Comparison of ENCODE assay signal across 7 mouse cellular contexts in genomic region chr5:65213321-65213720, GRCm38 (mm10). TPM values are rescaled to one million over a fixed set of nuclear protein-coding genes. Genes with fewer than 3 reads are reported as not detected.
DNase-seq lines count a peak whose midpoint lies in the region; ATAC-seq and TF ChIP-seq lines count a peak whose summit lies in the region.

No protein-coding gene starts in this region.

- no peak for TF ChIP-seq POLR2A in cortical plate, adult 2 months (IDR thresholded peaks at IDR 0.05; ENCODE audit: extremely low read depth, insufficient read depth, low read length)

- DNase-seq in right cerebral cortex, postnatal 14 days, result peak; percentile 29
- no peak for DNase-seq in right cerebral cortex, postnatal 10 days (ENCODE audit: low spot score in 2 of 2)
- peak; percentile 59 for DNase-seq in ZHBTc4 (ENCODE audit: low read depth, low spot score)
- DNase-seq in induced T-regulatory cell, adult 2 months (ENCODE audit: low read depth), result peak; percentile 71
- DNase-seq in yolk sac, embryonic 10.5 days (ENCODE audit: low spot score), result peak; percentile 5

- H3K4me3 ChIP-seq in cortical plate, adult 2 months (ENCODE audit: insufficient read depth, low read length), result no peak overlapping the region
- no peak overlapping the region for H3K4me3 ChIP-seq in midbrain, embryonic 15.5 days

- H3K9me3 ChIP-seq in midbrain, embryonic 15.5 days, result no peaks in the 10 kb centered on the region

- peak; percentile 87 for TF ChIP-seq CTCF in cortical plate, adult 2 months (IDR thresholded peaks at IDR 0.05; ENCODE audit: extremely low read depth, insufficient read depth, low read length)

- H3K27me3 ChIP-seq in midbrain, embryonic 15.5 days (replicated peaks), result no peaks in the 10 kb centered on the region

- H3K27ac ChIP-seq in cortical plate, adult 2 months (ENCODE audit: insufficient read depth, low read length), result no peak overlapping the region
- no peak overlapping the region for H3K27ac ChIP-seq in midbrain, embryonic 15.5 days

- no peaks in the 10 kb centered on the region for H3K36me3 ChIP-seq in midbrain, embryonic 15.5 days (replicated peaks)

- H3K4me1 ChIP-seq in cortical plate, adult 2 months (ENCODE audit: control insufficient read depth, insufficient read depth, low read length), result no peaks in the 10 kb centered on the region
- no peaks in the 10 kb centered on the region for H3K4me1 ChIP-seq in midbrain, embryonic 15.5 days

- no peak overlapping the region for H3K4me2 ChIP-seq in midbrain, embryonic 15.5 days

- ATAC-seq in midbrain, embryonic 15.5 days (replicated peaks), result peak; percentile 69; the same call in 1 of the 2 replicates

- WGBS in midbrain, embryonic 15.5 days, result 17% methylated on average over 7 of the region's 7 CpGs

- H3K9ac ChIP-seq in midbrain, embryonic 15.5 days, result no peak overlapping the region

RNA-seq across cellular contexts. Expression of gene Wdr19, which starts 13.8 kb away (rescaled TPM):
- 18.9 and 20.2 TPM in 2 replicates for polyA plus RNA-seq in cortical plate, adult 2 months (2012; rRNA removed)
- 12.7 and 15.2 TPM in 2 replicates for polyA plus RNA-seq in midbrain, embryonic 15.5 days (2015; fragmentation: Nextera tagmentation; extraction: Ambion mirVana)

Comparison
In these comparisons a context has a peak if more than half of its experiments do, and no peak if none do; other contexts are left out.
1. DNase-seq: peak in right cerebral cortex, postnatal 14 days (single experiment), ZHBTc4 (single experiment), induced T-regulatory cell, adult 2 months (single experiment) and yolk sac, embryonic 10.5 days (single experiment); none in right cerebral cortex, postnatal 10 days (0 of 2).